In the genomic region with DNA sequence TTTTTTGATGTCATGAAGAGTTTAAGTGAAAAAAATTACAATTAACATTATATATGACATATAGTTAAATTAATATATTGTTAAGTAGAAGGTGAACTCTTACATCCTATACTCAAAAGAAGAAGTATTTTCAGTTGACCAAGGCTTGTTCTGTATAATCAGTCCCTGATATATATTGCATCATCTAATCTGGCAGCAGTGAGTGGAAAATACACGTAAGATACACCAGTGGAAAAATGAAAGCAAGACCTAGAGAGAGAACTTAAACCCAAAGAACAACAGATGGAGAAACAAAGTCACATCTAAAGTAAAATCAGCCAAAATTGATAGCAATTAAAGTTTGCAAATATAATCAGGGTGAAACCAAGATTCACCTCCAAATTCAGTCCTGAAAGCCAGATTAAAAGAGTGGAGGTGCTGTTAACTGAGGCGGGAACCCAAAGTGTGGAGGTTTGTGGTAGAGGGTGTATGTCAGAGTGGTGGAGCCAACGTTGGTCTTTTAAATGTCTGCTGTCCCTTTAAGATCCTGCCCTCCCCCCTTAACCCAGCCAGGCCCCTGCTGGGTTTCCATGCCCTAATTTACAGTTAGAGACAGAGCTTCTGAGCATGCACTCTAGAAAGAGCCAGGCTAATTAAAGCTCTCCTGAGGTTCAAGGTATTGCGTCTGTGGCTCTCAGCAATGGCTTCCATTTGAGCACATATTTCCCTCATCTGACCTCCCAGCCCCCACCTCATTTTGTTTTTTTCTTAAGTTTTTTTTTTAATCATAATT, we compare ENCODE assay signal across 13 mouse cellular contexts. TPM values are rescaled to one million over a fixed set of nuclear protein-coding genes. Genes with fewer than 3 reads are reported as not detected.
A peak's percentile ranks its signal among the peaks of the same experiment; 100 is the strongest.
DNase-seq lines count a peak whose midpoint lies in the region; ATAC-seq and TF ChIP-seq lines count a peak whose summit lies in the region.
"Had no signal": no experiment of that assay in that cellular context is flagged by ENCODE, and none has a peak within 500 bp of the region (broad histone marks: within the 10 kb centered on the region; RNA-seq: fewer than 3 reads in every experiment).

No protein-coding gene starts in this region.

- H3K27me3 ChIP-seq in heart, postnatal 0 days (ENCODE audit: control insufficient read depth, insufficient read depth, low read length) = no peaks in the 10 kb centered on the region
- H3K27me3 ChIP-seq in forebrain, embryonic 14.5 days (replicated peaks; ENCODE audit: control insufficient read depth, insufficient read depth, low read length) = no peaks in the 10 kb centered on the region
- no peaks in the 10 kb centered on the region for H3K27me3 ChIP-seq in midbrain, embryonic 15.5 days (replicated peaks)
- no peaks in the 10 kb centered on the region for H3K27me3 ChIP-seq in heart, adult 2 months (ENCODE audit: control insufficient read depth, insufficient read depth, low read length)
- H3K27me3 ChIP-seq: intestine, embryonic 15.5 days had no signal

- DNase-seq in heart, postnatal 0 days (ENCODE audit: low spot score) = peak; percentile 43
- no peak for DNase-seq in heart, postnatal 25 days (ENCODE audit: low spot score)
- peak; percentile 48 for DNase-seq in cerebellum, adult 11-12 months
- peak; percentile 65 for DNase-seq in forebrain, embryonic 14.5 days (ENCODE audit: low spot score)
- DNase-seq in left cerebral cortex, postnatal 14 days (ENCODE audit: low spot score in 2 of 2) = no peak
- no peak for DNase-seq in heart, adult 2 months
- DNase-seq: gastrocnemius, adult 2 months; layer of hippocampus, adult 9-11 months; thymus, postnatal 14 days had no signal

- H3K36me3 ChIP-seq in heart, postnatal 0 days (replicated peaks; ENCODE audit: control insufficient read depth, insufficient read depth, low read length) = no peaks in the 10 kb centered on the region
- H3K36me3 ChIP-seq in forebrain, embryonic 14.5 days (ENCODE audit: control insufficient read depth, insufficient read depth, low read length) = no peaks in the 10 kb centered on the region
- no peaks in the 10 kb centered on the region for H3K36me3 ChIP-seq in midbrain, embryonic 15.5 days (replicated peaks)
- no peaks in the 10 kb centered on the region for H3K36me3 ChIP-seq in heart, adult 2 months (ENCODE audit: control insufficient read depth, insufficient read depth, low read length)
- H3K36me3 ChIP-seq: intestine, embryonic 15.5 days had no signal

- intact Hi-C loops in heart, postnatal 25 days (cut with DNase I) = no loop called here
- intact Hi-C loops in left cerebral cortex, postnatal 14 days (cut with DNase I) = no loop called here
- intact Hi-C loops in heart, adult 2 months (cut with DNase I) = loop anchor here (10.0 kb wide), 2 partner anchors 54 to 266 kb away; no protein-coding TSS in a partner anchor

- ATAC-seq in heart, postnatal 0 days (ENCODE audit: insufficient read depth, low read depth) = peak; percentile 73
- peak; percentile 47 for ATAC-seq in forebrain, embryonic 14.5 days
- peak; percentile 35 for ATAC-seq in midbrain, embryonic 15.5 days (replicated peaks)
- no peak for ATAC-seq in monocyte, adult 5-6 weeks (replicated peaks; ENCODE audit: insufficient number of reproducible peaks, low FRiP score, low TSS enrichment, poor library complexity, severe bottlenecking)
- ATAC-seq: intestine, embryonic 15.5 days had no signal

- H3K4me1 ChIP-seq in heart, postnatal 0 days (ENCODE audit: control insufficient read depth, insufficient read depth) = peaks cover 18% of the 10 kb centered on the region
- H3K4me1 ChIP-seq in forebrain, embryonic 14.5 days (ENCODE audit: control insufficient read depth, insufficient read depth, low read length) = peaks cover 10% of the 10 kb centered on the region; the same call in 1 of the 2 replicates
- H3K4me1 ChIP-seq in midbrain, embryonic 15.5 days = peaks cover 20% of the 10 kb centered on the region
- H3K4me1 ChIP-seq in heart, adult 2 months (ENCODE audit: control insufficient read depth, insufficient read depth, low read length) = peaks cover 3% of the 10 kb centered on the region
- H3K4me1 ChIP-seq: intestine, embryonic 15.5 days had no signal

- TF ChIP-seq EP300 in heart, postnatal 0 days (IDR thresholded peaks at IDR 0.05; ENCODE audit: low read depth) = no peak
- no peak for TF ChIP-seq EP300 in heart, adult 2 months (IDR thresholded peaks at IDR 0.05; ENCODE audit: insufficient read depth, low read depth, low read length)

- TF ChIP-seq CTCF in heart, postnatal 0 days (IDR thresholded peaks at IDR 0.05; ENCODE audit: low read depth) = no peak
- no peak for TF ChIP-seq CTCF in heart, adult 2 months (IDR thresholded peaks at IDR 0.05)

- no peaks in the 10 kb centered on the region for H3K79me2 ChIP-seq in heart, adult 2 months (replicated peaks; ENCODE audit: control insufficient read depth, insufficient read depth, low read length)

- H3K27ac ChIP-seq in heart, postnatal 0 days (ENCODE audit: low read depth) = no peak overlapping the region
- no peak overlapping the region for H3K27ac ChIP-seq in forebrain, embryonic 14.5 days (ENCODE audit: low read depth, low read length)
- H3K27ac ChIP-seq in midbrain, embryonic 15.5 days = no peak overlapping the region
- no peak overlapping the region for H3K27ac ChIP-seq in heart, adult 2 months
- H3K27ac ChIP-seq: gastrocnemius, adult 2 months; intestine, embryonic 15.5 days had no signal

- 37% methylated on average over 4 of the region's 4 CpGs for WGBS in heart, postnatal 0 days
- WGBS in forebrain, embryonic 14.5 days = 29% methylated on average over 4 of the region's 4 CpGs
- 41% methylated on average over 4 of the region's 4 CpGs for WGBS in midbrain, embryonic 15.5 days
- 54% methylated on average over 4 of the region's 4 CpGs for WGBS in heart, adult 2 months

- H3K9me3 ChIP-seq in heart, postnatal 0 days (replicated peaks; ENCODE audit: control insufficient read depth, low read length) = no peaks in the 10 kb centered on the region
- H3K9me3 ChIP-seq in forebrain, embryonic 14.5 days (replicated peaks; ENCODE audit: control insufficient read depth, low read length) = no peaks in the 10 kb centered on the region
- H3K9me3 ChIP-seq in midbrain, embryonic 15.5 days = no peaks in the 10 kb centered on the region
- H3K9me3 ChIP-seq: intestine, embryonic 15.5 days had no signal

- no peak overlapping the region for H3K4me3 ChIP-seq in heart, postnatal 0 days (ENCODE audit: low read depth, low read length)
- H3K4me3 ChIP-seq in forebrain, embryonic 14.5 days (ENCODE audit: low read depth, low read length) = no peak overlapping the region
- no peak overlapping the region for H3K4me3 ChIP-seq in midbrain, embryonic 15.5 days
- no peak overlapping the region for H3K4me3 ChIP-seq in heart, adult 2 months
- H3K4me3 ChIP-seq: gastrocnemius, adult 2 months; intestine, embryonic 15.5 days; myocyte had no signal

- H3K4me2 ChIP-seq in heart, postnatal 0 days (ENCODE audit: low read depth, low read length) = no peak overlapping the region
- H3K4me2 ChIP-seq in forebrain, embryonic 14.5 days (ENCODE audit: low read length) = no peak overlapping the region
- no peak overlapping the region for H3K4me2 ChIP-seq in midbrain, embryonic 15.5 days
- H3K4me2 ChIP-seq: intestine, embryonic 15.5 days had no signal

- TF ChIP-seq POLR2A in heart, adult 2 months (IDR thresholded peaks at IDR 0.05; ENCODE audit: insufficient read depth, low read depth, low read length) = no peak

- H3K9ac ChIP-seq in heart, postnatal 0 days (replicated peaks; ENCODE audit: low read depth, low read length) = no peak overlapping the region
- H3K9ac ChIP-seq in forebrain, embryonic 14.5 days (ENCODE audit: low read length) = no peak overlapping the region
- no peak overlapping the region for H3K9ac ChIP-seq in midbrain, embryonic 15.5 days
- no peak overlapping the region for H3K9ac ChIP-seq in heart, adult 2 months (ENCODE audit: low read depth, low read length)
- H3K9ac ChIP-seq: intestine, embryonic 15.5 days had no signal

RNA-seq across cellular contexts. Expression of gene Slc22a15, which starts 5.0 kb away (rescaled TPM):
- total RNA-seq in heart, postnatal 0 days (2014; rRNA removed; ENCODE audit: low replicate concordance) = 9.3 and 11.0 TPM in 2 replicates
- 3.2 TPM in 2 replicates for polyA plus RNA-seq in heart, postnatal 0 days (2015; fragmentation: Nextera tagmentation; extraction: Ambion mirVana)
- 1 to 10 TPM; 2.2 to 2.7 TPM for total RNA-seq in heart, postnatal 25 days (2021)
- 4.0 and 4.4 TPM in 2 replicates for polyA plus RNA-seq in forebrain, embryonic 14.5 days (2014; fragmentation: Nextera tagmentation; extraction: Ambion mirVana)
- 7.5 and 7.6 TPM in 2 replicates for polyA plus RNA-seq in midbrain, embryonic 15.5 days (2015; fragmentation: Nextera tagmentation; extraction: Ambion mirVana)
- total RNA-seq in left cerebral cortex, postnatal 14 days (2021) = 1 to 10 TPM; 8.3 to 9.3 TPM
- total RNA-seq in heart, adult 2 months (2021) = 1 to 10 TPM; 1.8 to 1.9 TPM
- polyA plus RNA-seq in heart, adult 2 months (2012; rRNA removed) = 2.4 and 3.8 TPM in 2 replicates
- 7.1 to 21.6 TPM (median 12.9 TPM) in 3 replicates for total RNA-seq in monocyte, adult 5-6 weeks (2017)

Comparison
In these comparisons a context has a peak if more than half of its experiments do, and no peak if none do; other contexts are left out.
1. DNase-seq: peak in heart, postnatal 0 days (single experiment), cerebellum, adult 11-12 months (single experiment) and forebrain, embryonic 14.5 days (single experiment); none in heart, postnatal 25 days (single experiment), left cerebral cortex, postnatal 14 days (0 of 2) and heart, adult 2 months (0 of 2).